7 mouse cellular contexts compared by ENCODE assay signal in the genomic region with DNA sequence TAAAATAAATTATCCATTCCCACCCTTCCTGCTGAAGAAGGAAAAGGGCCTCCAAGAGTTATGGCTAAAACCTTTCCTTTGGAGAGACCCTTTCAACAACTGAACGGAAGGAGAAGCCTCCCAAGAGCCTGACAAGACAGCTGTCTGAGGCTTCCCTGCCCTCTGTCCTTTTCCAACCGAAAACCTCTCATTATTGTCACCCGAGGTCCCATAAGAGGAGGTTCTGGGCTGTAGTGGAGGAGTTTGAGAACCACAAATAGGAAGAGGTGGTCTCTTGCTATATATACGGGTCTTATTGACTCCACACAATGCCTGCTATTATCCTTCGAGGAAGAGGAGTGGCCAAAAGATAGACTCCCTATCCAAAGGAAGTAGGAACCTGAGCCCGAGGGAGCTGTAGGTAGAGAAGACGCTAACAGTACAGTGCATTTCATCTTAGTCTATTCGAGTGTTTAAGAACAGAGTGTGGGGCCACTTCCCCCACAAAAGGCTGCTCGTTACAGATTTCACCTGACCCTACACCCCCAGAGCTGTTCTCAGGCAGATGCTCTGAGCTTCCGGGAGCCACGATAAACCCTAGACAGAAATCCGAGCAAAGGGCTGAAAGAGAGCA. TPM values are rescaled to one million over a fixed set of nuclear protein-coding genes. Genes with fewer than 3 reads are reported as not detected.
DNase-seq lines count a peak whose midpoint lies in the region; ATAC-seq lines count a peak whose summit lies in the region.

No protein-coding gene starts in this region.

- no peak overlapping the region for H3K4me2 ChIP-seq in midbrain, embryonic 16.5 days (ENCODE audit: low read length)
- H3K4me2 ChIP-seq in embryonic facial prominence, embryonic 14.5 days (ENCODE audit: low read depth, low read length): peak overlapping the region; percentile 58
- H3K4me2 ChIP-seq in limb, embryonic 11.5 days (ENCODE audit: low read depth, severe bottlenecking): peak overlapping the region; percentile 33; the same call in 1 of the 2 replicates
- peak overlapping the region; percentile 58 for H3K4me2 ChIP-seq in stomach, embryonic 14.5 days (replicated peaks; ENCODE audit: low read depth, low read length)

- no peak overlapping the region for H3K27ac ChIP-seq in midbrain, embryonic 10.5 days (replicated peaks)
- H3K27ac ChIP-seq in midbrain, embryonic 16.5 days (ENCODE audit: low read length): no peak overlapping the region
- H3K27ac ChIP-seq in embryonic facial prominence, embryonic 14.5 days (replicated peaks; ENCODE audit: low read depth, low read length): no peak overlapping the region
- no peak overlapping the region for H3K27ac ChIP-seq in limb, embryonic 11.5 days (replicated peaks; ENCODE audit: low read depth, low read length)
- H3K27ac ChIP-seq in stomach, embryonic 14.5 days (ENCODE audit: low read length): no peak overlapping the region

- no peak overlapping the region for H3K9ac ChIP-seq in midbrain, embryonic 16.5 days (ENCODE audit: low read depth, low read length)
- H3K9ac ChIP-seq in embryonic facial prominence, embryonic 14.5 days (ENCODE audit: low read depth, low read length): no peak overlapping the region
- no peak overlapping the region for H3K9ac ChIP-seq in limb, embryonic 11.5 days (ENCODE audit: low read length)
- no peak overlapping the region; the same call in 1 of the 2 replicates for H3K9ac ChIP-seq in stomach, embryonic 14.5 days (replicated peaks; ENCODE audit: low read depth, low read length)

- H3K36me3 ChIP-seq in midbrain, embryonic 10.5 days: no peaks in the 10 kb centered on the region
- H3K36me3 ChIP-seq in midbrain, embryonic 16.5 days (ENCODE audit: control insufficient read depth, insufficient read depth, low read length): no peaks in the 10 kb centered on the region
- no peaks in the 10 kb centered on the region for H3K36me3 ChIP-seq in embryonic facial prominence, embryonic 14.5 days (ENCODE audit: control insufficient read depth, insufficient read depth, low read length)
- no peaks in the 10 kb centered on the region for H3K36me3 ChIP-seq in limb, embryonic 11.5 days (ENCODE audit: control insufficient read depth, insufficient read depth, low read length)
- H3K36me3 ChIP-seq in stomach, embryonic 14.5 days (ENCODE audit: control insufficient read depth, insufficient read depth, low read length): no peaks in the 10 kb centered on the region

- H3K9me3 ChIP-seq in midbrain, embryonic 10.5 days (replicated peaks): no peaks in the 10 kb centered on the region
- no peaks in the 10 kb centered on the region for H3K9me3 ChIP-seq in midbrain, embryonic 16.5 days (replicated peaks; ENCODE audit: control insufficient read depth, low read length, poor library complexity, severe bottlenecking)
- H3K9me3 ChIP-seq in embryonic facial prominence, embryonic 14.5 days (ENCODE audit: control insufficient read depth, low read length): no peaks in the 10 kb centered on the region
- H3K9me3 ChIP-seq in limb, embryonic 11.5 days (ENCODE audit: control insufficient read depth, low read length): no peaks in the 10 kb centered on the region
- no peaks in the 10 kb centered on the region for H3K9me3 ChIP-seq in stomach, embryonic 14.5 days (ENCODE audit: control insufficient read depth, low read depth, low read length)

- DNase-seq in midbrain, embryonic 10.5 days (ENCODE audit: low spot score): peak; percentile 13
- no peak for DNase-seq in embryonic facial prominence, embryonic 14.5 days (ENCODE audit: low spot score)
- no peak for DNase-seq in limb, embryonic 11.5 days (ENCODE audit: low spot score)
- DNase-seq in gastrocnemius, postnatal 4 days (ENCODE audit: low spot score in 2 of 2): no peak
- DNase-seq in cerebellum, postnatal 4 days (ENCODE audit: low spot score in 2 of 2): no peak

- H3K4me1 ChIP-seq in midbrain, embryonic 10.5 days: peaks cover 43% of the 10 kb centered on the region
- H3K4me1 ChIP-seq in midbrain, embryonic 16.5 days (ENCODE audit: control insufficient read depth, insufficient read depth, low read length): peaks cover 4% of the 10 kb centered on the region; the same call in 1 of the 2 replicates
- peaks cover 5% of the 10 kb centered on the region for H3K4me1 ChIP-seq in embryonic facial prominence, embryonic 14.5 days (ENCODE audit: control insufficient read depth, insufficient read depth, low read length)
- peaks cover 16% of the 10 kb centered on the region for H3K4me1 ChIP-seq in limb, embryonic 11.5 days (ENCODE audit: control insufficient read depth, insufficient read depth, low read length)
- 0 out of 2 replicates have a peak, but pooled peaks cover 11% of the 10 kb centered on the region for H3K4me1 ChIP-seq in stomach, embryonic 14.5 days (ENCODE audit: control insufficient read depth, insufficient read depth, low read length)

- peaks cover 95% of the 10 kb centered on the region for H3K27me3 ChIP-seq in midbrain, embryonic 10.5 days (ENCODE audit: low read depth, poor library complexity, severe bottlenecking)
- H3K27me3 ChIP-seq in midbrain, embryonic 16.5 days (ENCODE audit: control insufficient read depth, insufficient read depth, low read depth, low read length): peaks cover 63% of the 10 kb centered on the region
- peaks cover 63% of the 10 kb centered on the region for H3K27me3 ChIP-seq in embryonic facial prominence, embryonic 14.5 days (replicated peaks; ENCODE audit: control insufficient read depth, insufficient read depth, low read length)
- peaks cover 64% of the 10 kb centered on the region for H3K27me3 ChIP-seq in limb, embryonic 11.5 days (ENCODE audit: control insufficient read depth, insufficient read depth, low read length)
- peaks cover 39% of the 10 kb centered on the region for H3K27me3 ChIP-seq in stomach, embryonic 14.5 days (ENCODE audit: control insufficient read depth, insufficient read depth, low read length)

- WGBS in midbrain, embryonic 10.5 days: 6% methylated on average over 12 of the region's 12 CpGs
- WGBS in midbrain, embryonic 16.5 days: 6% methylated on average over 12 of the region's 12 CpGs
- 7% methylated on average over 12 of the region's 12 CpGs for WGBS in embryonic facial prominence, embryonic 14.5 days
- WGBS in limb, embryonic 11.5 days: 6% methylated on average over 12 of the region's 12 CpGs
- WGBS in stomach, embryonic 14.5 days: 9% methylated on average over 12 of the region's 12 CpGs

- H3K4me3 ChIP-seq in midbrain, embryonic 10.5 days: peak overlapping the region; percentile 44
- no peak overlapping the region for H3K4me3 ChIP-seq in midbrain, embryonic 16.5 days (ENCODE audit: low read depth, low read length)
- H3K4me3 ChIP-seq in embryonic facial prominence, embryonic 14.5 days (ENCODE audit: low read depth, low read length): peak overlapping the region; percentile 36
- peak overlapping the region; percentile 21; the same call in 1 of the 2 replicates for H3K4me3 ChIP-seq in limb, embryonic 11.5 days (ENCODE audit: low read depth, low read length)
- 0 out of 2 replicates have a peak overlapping the region, but pooled peaks have one; percentile 22 for H3K4me3 ChIP-seq in stomach, embryonic 14.5 days (ENCODE audit: low read depth, low read length)

- no peak for ATAC-seq in midbrain, embryonic 16.5 days
- ATAC-seq in embryonic facial prominence, embryonic 14.5 days (ENCODE audit: low read depth): no peak
- ATAC-seq in limb, embryonic 11.5 days (ENCODE audit: insufficient number of reproducible peaks, low FRiP score, low TSS enrichment, low read depth): no peak
- no peak for ATAC-seq in stomach, embryonic 14.5 days (ENCODE audit: insufficient number of reproducible peaks, insufficient read depth, low FRiP score, low read depth)

RNA-seq across cellular contexts. Expression of a gene that starts 6.0 kb away (rescaled TPM):
- polyA plus RNA-seq in midbrain, embryonic 10.5 days (2016; fragmentation: Nextera tagmentation; extraction: Ambion mirVana): 0.14 and 0.24 TPM in 2 replicates
- polyA plus RNA-seq in midbrain, embryonic 16.5 days (2015; fragmentation: Nextera tagmentation; extraction: Ambion mirVana): not detected in 2 replicates
- 4.1 and 4.3 TPM in 2 replicates for polyA plus RNA-seq in embryonic facial prominence, embryonic 14.5 days (2014; fragmentation: Nextera tagmentation; extraction: Ambion mirVana)
- 0.81 and 1.5 TPM in 2 replicates for polyA plus RNA-seq in limb, embryonic 11.5 days (2014; fragmentation: Nextera tagmentation; extraction: Ambion mirVana)
- not detected in 2 replicates for polyA plus RNA-seq in stomach, embryonic 14.5 days (2014; fragmentation: Nextera tagmentation; extraction: Ambion mirVana)
- total RNA-seq in gastrocnemius, postnatal 4 days (2021): 1 to 10 TPM; 2.7 TPM

RNA-seq across cellular contexts. Expression of a gene that starts 8.9 kb away (rescaled TPM):
- 41.2 and 43.2 TPM in 2 replicates for polyA plus RNA-seq in midbrain, embryonic 10.5 days (2016; fragmentation: Nextera tagmentation; extraction: Ambion mirVana)
- polyA plus RNA-seq in midbrain, embryonic 16.5 days (2015; fragmentation: Nextera tagmentation; extraction: Ambion mirVana): 96.4 and 102 TPM in 2 replicates
- polyA plus RNA-seq in embryonic facial prominence, embryonic 14.5 days (2014; fragmentation: Nextera tagmentation; extraction: Ambion mirVana): 33.9 and 34.8 TPM in 2 replicates
- 34.7 and 36.4 TPM in 2 replicates for polyA plus RNA-seq in limb, embryonic 11.5 days (2014; fragmentation: Nextera tagmentation; extraction: Ambion mirVana)
- 33.2 and 34.5 TPM in 2 replicates for polyA plus RNA-seq in stomach, embryonic 14.5 days (2014; fragmentation: Nextera tagmentation; extraction: Ambion mirVana)
- total RNA-seq in gastrocnemius, postnatal 4 days (2021): 10 to 100 TPM; 30.8 to 31.7 TPM

RNA-seq across cellular contexts. Expression of a gene that starts 17.7 kb away (rescaled TPM):
- 22.0 and 24.0 TPM in 2 replicates for polyA plus RNA-seq in midbrain, embryonic 10.5 days (2016; fragmentation: Nextera tagmentation; extraction: Ambion mirVana)
- 1.2 and 1.3 TPM in 2 replicates for polyA plus RNA-seq in midbrain, embryonic 16.5 days (2015; fragmentation: Nextera tagmentation; extraction: Ambion mirVana)
- polyA plus RNA-seq in embryonic facial prominence, embryonic 14.5 days (2014; fragmentation: Nextera tagmentation; extraction: Ambion mirVana): 0.10 TPM in 1 of 2 replicates, not detected in the other
- not detected in 2 replicates for polyA plus RNA-seq in limb, embryonic 11.5 days (2014; fragmentation: Nextera tagmentation; extraction: Ambion mirVana)
- polyA plus RNA-seq in stomach, embryonic 14.5 days (2014; fragmentation: Nextera tagmentation; extraction: Ambion mirVana): not detected in 2 replicates
- under 1 TPM; 0.15 to 0.21 TPM for total RNA-seq in gastrocnemius, postnatal 4 days (2021)

RNA-seq across cellular contexts. Expression of a gene that starts 37.4 kb away (rescaled TPM):
- 0.54 and 0.82 TPM in 2 replicates for polyA plus RNA-seq in midbrain, embryonic 10.5 days (2016; fragmentation: Nextera tagmentation; extraction: Ambion mirVana)
- 0.35 and 0.42 TPM in 2 replicates for polyA plus RNA-seq in midbrain, embryonic 16.5 days (2015; fragmentation: Nextera tagmentation; extraction: Ambion mirVana)
- polyA plus RNA-seq in embryonic facial prominence, embryonic 14.5 days (2014; fragmentation: Nextera tagmentation; extraction: Ambion mirVana): 0.07 TPM in 1 of 2 replicates, not detected in the other
- polyA plus RNA-seq in limb, embryonic 11.5 days (2014; fragmentation: Nextera tagmentation; extraction: Ambion mirVana): not detected in 2 replicates
- not detected in 2 replicates for polyA plus RNA-seq in stomach, embryonic 14.5 days (2014; fragmentation: Nextera tagmentation; extraction: Ambion mirVana)
- total RNA-seq in gastrocnemius, postnatal 4 days (2021): 1 to 10 TPM; 1.8 TPM

RNA-seq across cellular contexts. Expression of a gene that starts 43.9 kb away (rescaled TPM):
- polyA plus RNA-seq in midbrain, embryonic 10.5 days (2016; fragmentation: Nextera tagmentation; extraction: Ambion mirVana): 15.2 and 16.4 TPM in 2 replicates
- polyA plus RNA-seq in midbrain, embryonic 16.5 days (2015; fragmentation: Nextera tagmentation; extraction: Ambion mirVana): 2.3 and 4.0 TPM in 2 replicates
- 88.8 and 108 TPM in 2 replicates for polyA plus RNA-seq in embryonic facial prominence, embryonic 14.5 days (2014; fragmentation: Nextera tagmentation; extraction: Ambion mirVana)
- polyA plus RNA-seq in limb, embryonic 11.5 days (2014; fragmentation: Nextera tagmentation; extraction: Ambion mirVana): 24.3 and 25.7 TPM in 2 replicates
- polyA plus RNA-seq in stomach, embryonic 14.5 days (2014; fragmentation: Nextera tagmentation; extraction: Ambion mirVana): 38.1 and 39.2 TPM in 2 replicates
- total RNA-seq in gastrocnemius, postnatal 4 days (2021): 10 to 100 TPM; 16.6 to 17.2 TPM
